Mouse (Mus musculus) lung, embryonic 15.5 days (tissue): Measurements from ENCODE around the gene Wbp11. TPM values are rescaled to one million over a fixed set of nuclear protein-coding genes. Genes with fewer than 3 reads are reported as not detected.

ENCODE experiments used
- ATAC-seq: fragments of 200-750 bp; cut with Nextera tagmentation; 2 replicates; pipeline ENCODE4 v1.8.0; 2017; ENCODE audit warnings: moderate number of reproducible peaks, borderline replicate concordance; ENCODE audit not compliant: low FRiP score, low TSS enrichment; ENCODE audit errors: extremely low read depth
- H3K27ac ChIP-seq: fragments of 300-500 bp; sonication (generic); 2 replicates; pipeline ENCODE4 v1.5.1; 2015; ENCODE audit warnings: moderate library complexity, mild to moderate bottlenecking, inconsistent platforms
- H3K27me3 ChIP-seq: fragments of 300-500 bp; sonication (generic); 2 replicates; pipeline ENCODE4 v1.6.1; 2015; ENCODE audit warnings: inconsistent platforms
- H3K36me3 ChIP-seq: fragments of 300-500 bp; sonication (generic); 2 replicates; pipeline ENCODE4 v1.6.1; 2015; ENCODE audit warnings: inconsistent platforms
- H3K4me1 ChIP-seq: fragments of 300-500 bp; sonication (generic); 2 replicates; pipeline ENCODE4 v1.6.1; 2015; ENCODE audit warnings: inconsistent platforms
- H3K4me2 ChIP-seq: fragments of 300-500 bp; sonication (generic); 2 replicates; pipeline ENCODE4 v1.6.1; 2015; ENCODE audit warnings: inconsistent platforms, mild to moderate bottlenecking, moderate library complexity
- H3K4me3 ChIP-seq: fragments of 300-500 bp; sonication (generic); 2 replicates; pipeline ENCODE4 v1.5.1; 2015; ENCODE audit warnings: mild to moderate bottlenecking, inconsistent platforms
- H3K9ac ChIP-seq: fragments of 300-500 bp; sonication (generic); 2 replicates; pipeline ENCODE4 v1.6.1; 2015; ENCODE audit warnings: inconsistent platforms
- H3K9me3 ChIP-seq: fragments of 300-500 bp; sonication (generic); 2 replicates; pipeline ENCODE4 v1.6.1; 2016; ENCODE audit warnings: inconsistent platforms
- WGBS: fragments of 180-500 bp; shearing (Covaris S2); methylation state at CpG from one replicate; pipeline ENCODE4 v1.1.7; 2015; 5-methylcytosine and 5-hydroxymethylcytosine counted together
- polyA plus RNA-seq: library from polyadenylated mRNA; unstranded; fragments of >200 nt; fragmentation: Nextera tagmentation; extraction: Ambion mirVana; gene quantifications from 2 replicates; pipeline ENCODE4 v1.2.1, GENCODE M21; 2015

Wbp11 gene
- polyA plus RNA-seq, 1 experiment from 2014 or later: 101 TPM

GRCm38 (mm10) chr6:136811196-136811595, 16.8 kb downstream of the Wbp11 start:
- Histone ChIP-seq H3K4me3 (no peak overlapping the region), H3K27ac (no peak overlapping the region), H3K4me1 (peaks cover 21% of the 10 kb centered on the region), H3K4me2 (no peak overlapping the region), H3K9ac (no peak overlapping the region), H3K36me3 (peaks cover 44% of the 10 kb centered on the region), H3K9me3 (no peaks in the 10 kb centered on the region), H3K27me3 (no peaks in the 10 kb centered on the region)
- no peak for ATAC-seq
- 84% methylated on average over 10 of the region's 10 CpGs for WGBS

GRCm38 (mm10) chr6:136809673-136810072, 18.4 kb downstream of the Wbp11 start:
- peak overlapping the region; percentile 92 for H3K4me2 ChIP-seq
- no peak overlapping the region for H3K27ac ChIP-seq
- peaks cover 27% of the 10 kb centered on the region for H3K4me1 ChIP-seq
- peak overlapping the region; percentile 71 for H3K9ac ChIP-seq
- no peaks in the 10 kb centered on the region for H3K27me3 ChIP-seq
- ATAC-seq: no peak
- peaks cover 31% of the 10 kb centered on the region for H3K36me3 ChIP-seq
- 59% methylated on average over 13 of the region's 13 CpGs for WGBS
- peak overlapping the region; percentile 89 for H3K4me3 ChIP-seq
- no peaks in the 10 kb centered on the region for H3K9me3 ChIP-seq

- H3K4me1 ChIP-seq: peaks cover 27% of the 10 kb centered on the region
- peaks cover 25% of the 10 kb centered on the region for H3K36me3 ChIP-seq
- peak overlapping the region; percentile 89 for H3K4me3 ChIP-seq
- H3K9ac ChIP-seq: peak overlapping the region; percentile 71
- peak overlapping the region; percentile 100 for H3K27ac ChIP-seq
- 14% methylated on average over 14 of the region's 14 CpGs for WGBS
- H3K27me3 ChIP-seq: no peaks in the 10 kb centered on the region
- peak overlapping the region; percentile 92 for H3K4me2 ChIP-seq
- no peaks in the 10 kb centered on the region for H3K9me3 ChIP-seq
- no peak for ATAC-seq
Observed at GRCm38 (mm10) chr6:136809077-136809476, 19.0 kb downstream of the Wbp11 start.

- no peaks in the 10 kb centered on the region for H3K9me3 ChIP-seq
- ATAC-seq: peak; percentile 7; the same call in 1 of the 2 replicates
- peak overlapping the region; percentile 92 for H3K4me2 ChIP-seq
- WGBS: under 1% methylated on average over 28 of the region's 28 CpGs
- H3K4me3 ChIP-seq: peak overlapping the region; percentile 89
- peak overlapping the region; percentile 71 for H3K9ac ChIP-seq
- peaks cover 29% of the 10 kb centered on the region for H3K4me1 ChIP-seq
- H3K27ac ChIP-seq: peak overlapping the region; percentile 100
- no peaks in the 10 kb centered on the region for H3K27me3 ChIP-seq
- peaks cover 21% of the 10 kb centered on the region for H3K36me3 ChIP-seq
Observed at GRCm38 (mm10) chr6:136808631-136809046, 19.4 kb downstream of the Wbp11 start.

- H3K36me3 ChIP-seq: peaks cover 16% of the 10 kb centered on the region
- no peaks in the 10 kb centered on the region for H3K27me3 ChIP-seq
- peak within 1 kb of the TSS; percentile 100 for H3K27ac ChIP-seq
- WGBS: under 1% methylated on average over 34 of the region's 34 CpGs
- H3K9me3 ChIP-seq: no peaks in the 10 kb centered on the region
- H3K4me3 ChIP-seq: peak within 1 kb of the TSS; percentile 89
- H3K4me1 ChIP-seq: peaks cover 35% of the 10 kb centered on the region
- H3K4me2 ChIP-seq: peak within 1 kb of the TSS; percentile 92
- peak; percentile 84 for ATAC-seq
- H3K9ac ChIP-seq: peak within 1 kb of the TSS; percentile 71
Observed at GRCm38 (mm10) chr6:136808014-136808417, 20.0 kb downstream of the Wbp11 start, which contains the start of gene H2afj. H2afj (plus strand) TSS chr6:136808244.

- Histone ChIP-seq H3K36me3 (peaks cover 12% of the 10 kb centered on the region), H3K9ac (peak overlapping the region; percentile 34; the same call in 1 of the 2 replicates), H3K4me3 (peak overlapping the region; percentile 89), H3K4me1 (peaks cover 39% of the 10 kb centered on the region), H3K27ac (peak overlapping the region; percentile 100), H3K4me2 (peak overlapping the region; percentile 67), H3K27me3 (no peaks in the 10 kb centered on the region), H3K9me3 (no peaks in the 10 kb centered on the region)
- 36% methylated on average over 18 of the region's 18 CpGs for WGBS
- ATAC-seq: no peak
Observed at GRCm38 (mm10) chr6:136807395-136808013, 20.5 kb downstream of the Wbp11 start.

- no peak overlapping the region for H3K4me3 ChIP-seq
- H3K36me3 ChIP-seq: peaks cover 5% of the 10 kb centered on the region
- ATAC-seq: no peak
- H3K4me1 ChIP-seq: peaks cover 39% of the 10 kb centered on the region
- H3K27me3 ChIP-seq: no peaks in the 10 kb centered on the region
- H3K4me2 ChIP-seq: peak overlapping the region; percentile 67
- WGBS: 61% methylated on average over 5 of the region's 5 CpGs
- peak overlapping the region; percentile 100 for H3K27ac ChIP-seq
- H3K9me3 ChIP-seq: no peaks in the 10 kb centered on the region
- 0 out of 2 replicates have a peak overlapping the region, but pooled peaks have one; percentile 34 for H3K9ac ChIP-seq
Observed at GRCm38 (mm10) chr6:136806819-136807218, 21.2 kb downstream of the Wbp11 start.

- Histone ChIP-seq H3K9ac (no peak overlapping the region), H3K27ac (peak overlapping the region; percentile 100; the same call in 1 of the 2 replicates), H3K4me1 (peaks cover 39% of the 10 kb centered on the region), H3K36me3 (no peaks in the 10 kb centered on the region), H3K4me2 (no peak overlapping the region), H3K27me3 (no peaks in the 10 kb centered on the region), H3K9me3 (no peaks in the 10 kb centered on the region), H3K4me3 (no peak overlapping the region)
- no peak for ATAC-seq
- WGBS: 78% methylated on average over 1 of the region's 1 CpGs
Observed at GRCm38 (mm10) chr6:136805409-136805775, 22.6 kb downstream of the Wbp11 start.

GRCm38 (mm10) chr6:136804705-136805408, 23.2 kb downstream of the Wbp11 start:
- H3K4me3 ChIP-seq: peak overlapping the region; percentile 74
- peak overlapping the region; percentile 20; the same call in 1 of the 2 replicates for H3K9ac ChIP-seq
- no peak for ATAC-seq
- peak overlapping the region; percentile 100 for H3K27ac ChIP-seq
- peak overlapping the region; percentile 85 for H3K4me2 ChIP-seq
- H3K36me3 ChIP-seq: no peaks in the 10 kb centered on the region
- H3K4me1 ChIP-seq: peaks cover 34% of the 10 kb centered on the region
- 25% methylated on average over 9 of the region's 9 CpGs for WGBS
- H3K9me3 ChIP-seq: no peaks in the 10 kb centered on the region
- no peaks in the 10 kb centered on the region for H3K27me3 ChIP-seq

- H3K4me1 ChIP-seq: peaks cover 27% of the 10 kb centered on the region
- peak within 1 kb of the TSS; percentile 100 for H3K27ac ChIP-seq
- no peaks in the 10 kb centered on the region for H3K36me3 ChIP-seq
- under 1% methylated on average over 50 of the region's 50 CpGs for WGBS
- peak within 1 kb of the TSS; percentile 91 for H3K9ac ChIP-seq
- peak within 1 kb of the TSS; percentile 85 for H3K4me2 ChIP-seq
- peak within 1 kb of the TSS; percentile 74 for H3K4me3 ChIP-seq
- H3K9me3 ChIP-seq: no peaks in the 10 kb centered on the region
- peak; percentile 75 for ATAC-seq
- no peaks in the 10 kb centered on the region for H3K27me3 ChIP-seq
Observed at GRCm38 (mm10) chr6:136803739-136804633, 24.0 kb downstream of the Wbp11 start, which contains the start of gene Hist4h4. Hist4h4 (minus strand) TSS chr6:136804415.

- peaks cover 27% of the 10 kb centered on the region for H3K4me1 ChIP-seq
- no peaks in the 10 kb centered on the region for H3K9me3 ChIP-seq
- ATAC-seq: no peak
- peak overlapping the region; percentile 100 for H3K27ac ChIP-seq
- 9% methylated on average over 12 of the region's 12 CpGs for WGBS
- H3K36me3 ChIP-seq: no peaks in the 10 kb centered on the region
- no peaks in the 10 kb centered on the region for H3K27me3 ChIP-seq
- H3K4me2 ChIP-seq: peak overlapping the region; percentile 85
- H3K4me3 ChIP-seq: peak overlapping the region; percentile 74
- H3K9ac ChIP-seq: peak overlapping the region; percentile 91
Observed at GRCm38 (mm10) chr6:136803093-136803738, 24.8 kb downstream of the Wbp11 start.
